Mouse (Mus musculus) kidney, adult 2 months (tissue): Measurements from ENCODE around the gene Mr1.

ENCODE experiments used
- CTCF ChIP-seq: fragments of 200-500 bp; conservative IDR thresholded peaks from 2 replicates; pipeline ENCODE4 v1.5.1; 2011; ENCODE audit warnings: low read depth, mild to moderate bottlenecking, control low read depth, low read length, moderate library complexity, mixed read lengths; ENCODE audit not compliant: insufficient read depth, insufficient read length
- POLR2A ChIP-seq: fragments of 200-500 bp; IDR thresholded peaks from one replicate; pipeline ENCODE4 v1.6.1; 2011; ENCODE audit warnings: low read depth, low read length, control low read depth

- TF ChIP-seq POLR2A = no peak
- TF ChIP-seq CTCF = no peak
Observed at GRCm38 (mm10) chr1:155145620-155146019, 994 bp downstream of the Mr1 start.
